Mouse (Mus musculus) midbrain, embryonic 10.5 days (tissue): ENCODE data around the gene Gm3373. TPM values are rescaled to one million over a fixed set of nuclear protein-coding genes. Genes with fewer than 3 reads are reported as not detected.
"Not testable (repeated sequence)": the region's sequence is repeated elsewhere in the genome, so short reads cannot be mapped to it uniquely, and the experiment has no call there.

ENCODE experiments used
- DNase-seq: peaks from one replicate; pipeline ENCODE4 v3.0.0-alpha.2; 2017; ENCODE audit warnings: low spot score
- H3K27ac ChIP-seq: fragments of 300-500 bp; sonication (generic); replicated peaks from 2 replicates; pipeline ENCODE4 v1.5.1; 2016; ENCODE audit warnings: mild to moderate bottlenecking
- H3K27me3 ChIP-seq: fragments of 300-500 bp; sonication (generic); 2 replicates; pipeline ENCODE4 v1.6.1; 2016; ENCODE audit warnings: low read depth, mild to moderate bottlenecking; ENCODE audit not compliant: poor library complexity, severe bottlenecking
- H3K36me3 ChIP-seq: fragments of 300-500 bp; sonication (generic); 2 replicates; pipeline ENCODE4 v1.6.1; 2016; ENCODE audit warnings: mild to moderate bottlenecking, moderate library complexity
- H3K4me1 ChIP-seq: fragments of 300-500 bp; sonication (generic); 2 replicates; pipeline ENCODE4 v1.6.1; 2016
- H3K4me3 ChIP-seq: fragments of 300-500 bp; sonication (generic); 2 replicates; pipeline ENCODE4 v1.5.1; 2016; ENCODE audit warnings: mild to moderate bottlenecking, moderate library complexity
- H3K9me3 ChIP-seq: fragments of 300-500 bp; sonication (generic); replicated peaks from 2 replicates; pipeline ENCODE4 v1.6.1; 2016; ENCODE audit warnings: mild to moderate bottlenecking
- WGBS: fragments of 180-500 bp; shearing (Covaris S2); methylation state at CpG from one replicate; pipeline ENCODE4 v1.1.7; 2016; 5-methylcytosine and 5-hydroxymethylcytosine counted together
- polyA plus RNA-seq: library from polyadenylated mRNA; unstranded; fragments of >200 nt; fragmentation: Nextera tagmentation; extraction: Ambion mirVana; gene quantifications from 2 replicates; pipeline ENCODE4 v1.2.1, GENCODE M21; 2016

Gene Gm3373
- 0.10 and 0.48 TPM in 2 replicates for polyA plus RNA-seq

DNA sequence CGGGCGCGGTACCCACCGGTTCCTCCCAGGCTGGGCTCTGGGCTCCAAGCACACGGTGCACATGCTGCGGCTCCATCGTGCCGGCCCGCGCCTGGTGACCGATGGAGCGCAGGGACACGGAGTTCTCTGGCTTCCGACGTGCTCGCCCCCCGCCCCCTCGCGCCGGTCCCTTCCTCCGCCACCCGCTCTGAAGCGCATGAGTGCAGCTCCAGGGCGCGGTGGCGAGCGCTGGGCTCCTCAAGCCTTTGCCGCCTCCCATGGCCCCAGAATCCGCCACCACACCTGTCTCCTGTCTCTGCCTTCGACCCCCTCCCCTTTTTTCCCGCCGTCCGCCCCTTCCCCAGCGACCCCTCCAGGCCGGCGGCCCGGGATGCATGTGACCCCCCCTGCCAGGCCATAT, at the start of gene Gm3373:
Gene Gm3373 (minus strand): TSS at position 101 of the 400 bp plus-strand sequence.
- DNase-seq, H3K27ac ChIP-seq: not testable (repeated sequence)
- no CpG with 5 or more reads among the region's 37 CpGs for WGBS

DNA sequence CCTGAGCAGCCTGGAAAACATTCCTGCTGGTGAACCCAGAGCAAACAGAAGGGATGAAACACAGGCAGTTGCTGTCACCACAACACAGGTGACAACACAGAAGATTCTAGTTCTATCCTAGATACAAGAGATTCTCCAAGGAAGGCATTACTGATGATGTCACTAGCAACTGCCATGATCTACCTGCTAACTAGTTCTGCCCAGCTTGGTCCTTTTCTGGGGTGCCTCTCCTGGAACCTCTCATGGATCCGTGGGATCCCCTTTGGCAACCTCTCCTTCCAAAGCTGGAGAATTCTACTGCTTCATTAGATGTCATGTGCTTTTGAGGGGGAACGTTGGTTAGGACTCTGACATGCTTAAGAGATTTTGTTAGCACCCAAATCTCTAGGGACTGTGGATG, 54.0 kb downstream of the Gm3373 start, which contains the start of gene Gm9603:
Gene Gm9603 (minus strand): TSS at position 101 of the 400 bp plus-strand sequence.
- H3K27ac ChIP-seq, DNase-seq, H3K36me3 ChIP-seq, H3K27me3 ChIP-seq, H3K4me3 ChIP-seq, H3K4me1 ChIP-seq, H3K9me3 ChIP-seq: not testable (repeated sequence)
- no CpG with 5 or more reads among the region's 2 CpGs for WGBS

More for the DNA sequence above, at the start of gene Gm3373:
- not testable (repeated sequence) for H3K27me3 ChIP-seq, H3K9me3 ChIP-seq, H3K4me1 ChIP-seq, H3K36me3 ChIP-seq, H3K4me3 ChIP-seq

Other genes starting within 250 kb of the Gm3373 start
- 1.8 TPM in 2 replicates for gene Gm3488, start 239.9 kb downstream of the Gm3373 start, polyA plus RNA-seq
- not detected in 2 replicates for gene Gm3532, start 203.1 kb downstream of the Gm3373 start, polyA plus RNA-seq
- not detected in 2 replicates for gene Gm8265, start 108.5 kb downstream of the Gm3373 start, polyA plus RNA-seq
- gene Gm9603, start 54.1 kb downstream of the Gm3373 start, polyA plus RNA-seq: not detected in 2 replicates
- gene Gm3383, start 66.4 kb upstream of the Gm3373 start, polyA plus RNA-seq: 1.4 and 1.5 TPM in 2 replicates
- not detected in 2 replicates for gene Gm3424, start 88.8 kb upstream of the Gm3373 start, polyA plus RNA-seq
- 0.11 and 0.20 TPM in 2 replicates for gene Gm8237, start 138.8 kb upstream of the Gm3373 start, polyA plus RNA-seq
- gene Gm3248, start 220.2 kb upstream of the Gm3373 start, polyA plus RNA-seq: 0.38 and 0.71 TPM in 2 replicates
- gene Gm3453, start 237.6 kb upstream of the Gm3373 start, polyA plus RNA-seq: not detected in 2 replicates